Mouse (Mus musculus) liver, embryonic 14.5 days (tissue): ENCODE results near the gene Phtf1.

Experiments used
- CTCF ChIP-seq: IDR thresholded peaks from 2 replicates; pipeline ENCODE4 v1.5.1; 2016; ENCODE audit warnings: antibody characterized with exemption, low read depth, control low read depth
- EP300 ChIP-seq: IDR thresholded peaks from 2 replicates; pipeline ENCODE4 v1.6.1; 2016; ENCODE audit warnings: antibody characterized with exemption, low read depth

- no peak for TF ChIP-seq CTCF
- no peak for TF ChIP-seq EP300
Observed at GRCm38 (mm10) chr3:104006896-104007466, 39.1 kb downstream of the Phtf1 start.
